Mouse (Mus musculus) intestine, postnatal 0 days (tissue): Measurements from ENCODE around the gene Rfc5. TPM values are rescaled to one million over a fixed set of nuclear protein-coding genes. Genes with fewer than 3 reads are reported as not detected.
"Not testable (repeated sequence)": the region's sequence is repeated elsewhere in the genome, so short reads cannot be mapped to it uniquely, and the experiment has no call there.

Experiments
- ATAC-seq: fragments of 200-750 bp; cut with Nextera tagmentation; 2 replicates; pipeline ENCODE4 v1.8.0; 2017; ENCODE audit warnings: mild to moderate bottlenecking, moderate TSS enrichment, moderate library complexity
- H3K27ac ChIP-seq: fragments of 300-500 bp; sonication (generic); 2 replicates; pipeline ENCODE4 v1.5.1; 2014; ENCODE audit warnings: mild to moderate bottlenecking, low read depth, low read length, moderate library complexity
- H3K27me3 ChIP-seq: fragments of 300-500 bp; sonication (generic); replicated peaks from 2 replicates; pipeline ENCODE4 v1.6.1; 2014; ENCODE audit warnings: low read length, mixed read lengths; ENCODE audit not compliant: control insufficient read depth, insufficient read depth
- H3K36me3 ChIP-seq: fragments of 300-500 bp; sonication (generic); 2 replicates; pipeline ENCODE4 v1.6.1; 2014; ENCODE audit warnings: mild to moderate bottlenecking, moderate library complexity; ENCODE audit not compliant: control insufficient read depth, insufficient read depth
- H3K4me1 ChIP-seq: fragments of 300-500 bp; sonication (generic); replicated peaks from 2 replicates; pipeline ENCODE4 v1.6.1; 2014; ENCODE audit warnings: antibody characterized with exemption, low read length, mixed read lengths; ENCODE audit not compliant: control insufficient read depth, insufficient read depth
- H3K4me2 ChIP-seq: fragments of 300-500 bp; sonication (generic); replicated peaks from 2 replicates; pipeline ENCODE4 v1.6.1; 2014; ENCODE audit warnings: low read depth, mild to moderate bottlenecking, moderate library complexity
- H3K4me3 ChIP-seq: fragments of 300-500 bp; sonication (generic); 2 replicates; pipeline ENCODE4 v1.5.1; 2014; ENCODE audit warnings: low read depth, low read length
- H3K9ac ChIP-seq: fragments of 300-500 bp; sonication (generic); 2 replicates; pipeline ENCODE4 v1.6.1; 2014; ENCODE audit warnings: mild to moderate bottlenecking, low read depth, low read length
- H3K9me3 ChIP-seq: fragments of 300-500 bp; sonication (generic); 2 replicates; pipeline ENCODE4 v1.6.1; 2016; ENCODE audit warnings: mixed run types; ENCODE audit not compliant: control insufficient read depth
- CTCF ChIP-seq: sonication (generic); IDR thresholded peaks from 2 replicates; pipeline ENCODE4 v1.5.1; 2016; ENCODE audit warnings: low read depth, mild to moderate bottlenecking, control low read depth, antibody characterized with exemption, moderate library complexity
- WGBS: fragments of 180-500 bp; shearing (Covaris S2); extraction: QIAGEN DNeasy Blood & Tissue Kit; methylation state at CpG from one replicate; pipeline ENCODE4 v1.1.7; 2014; 5-methylcytosine and 5-hydroxymethylcytosine counted together
- polyA plus RNA-seq: library from polyadenylated mRNA; unstranded; fragments of >200 nt; fragmentation: Nextera tagmentation; extraction: Ambion mirVana; gene quantifications from 2 replicates; pipeline ENCODE4 v1.2.1, GENCODE M21; 2015

Rfc5 gene
- 29.1 and 29.9 TPM in 2 replicates for polyA plus RNA-seq

DNA sequence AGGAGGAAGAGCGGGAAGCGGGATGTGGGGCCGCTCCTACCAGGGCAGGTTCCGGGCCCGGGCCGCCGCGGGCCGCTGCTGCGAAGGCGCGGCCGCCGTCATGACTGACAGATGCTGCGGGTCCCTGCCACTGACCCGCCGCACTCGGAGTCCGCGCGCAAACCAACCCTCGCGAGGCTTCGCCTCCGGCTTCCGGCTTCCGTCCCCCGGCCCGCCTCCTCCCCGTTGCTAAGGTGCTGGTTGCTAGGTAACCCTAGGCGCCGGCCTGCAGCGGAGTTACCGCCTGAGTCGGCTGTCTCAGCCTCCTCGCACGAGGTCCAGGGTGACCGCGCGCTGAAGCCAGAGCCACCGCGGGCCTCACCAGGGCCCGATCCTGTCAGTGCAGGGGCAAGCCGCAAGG lies at the start of gene Rfc5:
Gene Rfc5, minus strand, starts transcription at position 171 of the 400 bp plus-strand sequence.
- H3K4me2 ChIP-seq, result peak within 1 kb of the TSS; percentile 80
- H3K4me1 ChIP-seq, result peaks cover 4% of the 10 kb centered on the region; the same call in 1 of the 2 replicates
- peak; percentile 97 for ATAC-seq
- H3K4me3 ChIP-seq, result peak within 1 kb of the TSS; percentile 61
- no peaks in the 10 kb centered on the region for H3K27me3 ChIP-seq
- TF ChIP-seq CTCF, result no peak
- H3K36me3 ChIP-seq, result peaks cover 17% of the 10 kb centered on the region; the same call in 1 of the 2 replicates
- peak within 1 kb of the TSS; percentile 31 for H3K27ac ChIP-seq
- peak within 1 kb of the TSS; percentile 58 for H3K9ac ChIP-seq
- 0% methylated on average over 42 of the region's 44 CpGs for WGBS
- 0 out of 2 replicates have a peak, but pooled peaks cover 5% of the 10 kb centered on the region for H3K9me3 ChIP-seq

DNA sequence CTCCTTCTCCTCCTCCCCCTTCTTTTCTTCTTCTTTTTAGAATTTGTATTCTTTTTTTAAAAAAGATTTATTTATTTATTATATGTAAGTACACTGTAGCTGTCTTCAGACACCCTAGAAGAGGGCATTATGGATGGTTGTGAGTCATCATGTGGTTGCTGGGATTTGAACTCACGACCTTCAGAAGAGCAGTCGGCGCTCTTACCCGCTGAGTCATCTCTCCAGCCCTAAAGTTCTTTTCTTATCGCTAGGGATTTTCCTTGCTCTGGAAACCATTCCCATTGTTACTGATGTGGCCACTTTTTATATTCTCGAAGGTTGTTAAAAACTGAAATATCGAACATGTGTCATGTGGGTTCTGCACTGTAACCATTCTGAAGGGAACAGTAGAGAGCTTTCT lies 44.7 kb upstream of the Rfc5 start:
- not testable (repeated sequence) for H3K4me3 ChIP-seq

DNA sequence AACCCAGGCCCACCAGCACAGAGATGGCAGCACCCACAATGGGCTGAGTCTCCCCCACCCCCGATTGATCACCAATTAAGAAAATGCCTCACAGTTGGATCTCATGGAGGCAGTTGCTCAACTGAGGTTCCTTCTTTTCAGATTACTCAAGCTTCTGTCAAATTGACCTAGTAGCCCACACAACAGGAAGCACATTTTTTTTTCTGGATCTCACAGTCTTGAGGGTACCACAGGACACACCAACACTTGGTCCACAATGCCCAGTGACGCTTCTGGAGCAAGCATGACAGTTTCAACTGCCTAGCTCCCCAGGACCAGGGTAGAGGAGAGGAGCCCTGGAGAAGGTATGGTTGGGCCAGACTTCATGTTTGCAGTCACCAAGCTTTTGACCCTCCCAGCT lies 28.6 kb upstream of the Rfc5 start:
- no peaks in the 10 kb centered on the region for H3K9me3 ChIP-seq
- H3K27ac ChIP-seq, result no peak overlapping the region
- 75% methylated on average over 2 of the region's 2 CpGs for WGBS
- no peak overlapping the region for H3K4me3 ChIP-seq
- TF ChIP-seq CTCF, result no peak
- peaks cover 27% of the 10 kb centered on the region for H3K27me3 ChIP-seq
- H3K4me1 ChIP-seq, result no peaks in the 10 kb centered on the region
- H3K4me2 ChIP-seq, result no peak overlapping the region
- no peak for ATAC-seq
- H3K36me3 ChIP-seq, result no peaks in the 10 kb centered on the region
- no peak overlapping the region for H3K9ac ChIP-seq

More for the DNA sequence above, 44.7 kb upstream of the Rfc5 start:
- H3K9me3 ChIP-seq, H3K27ac ChIP-seq, H3K4me1 ChIP-seq, H3K9ac ChIP-seq, ATAC-seq, H3K27me3 ChIP-seq, H3K4me2 ChIP-seq, H3K36me3 ChIP-seq: not testable (repeated sequence)
- WGBS, result 89% methylated on average over 7 of the region's 7 CpGs

DNA sequence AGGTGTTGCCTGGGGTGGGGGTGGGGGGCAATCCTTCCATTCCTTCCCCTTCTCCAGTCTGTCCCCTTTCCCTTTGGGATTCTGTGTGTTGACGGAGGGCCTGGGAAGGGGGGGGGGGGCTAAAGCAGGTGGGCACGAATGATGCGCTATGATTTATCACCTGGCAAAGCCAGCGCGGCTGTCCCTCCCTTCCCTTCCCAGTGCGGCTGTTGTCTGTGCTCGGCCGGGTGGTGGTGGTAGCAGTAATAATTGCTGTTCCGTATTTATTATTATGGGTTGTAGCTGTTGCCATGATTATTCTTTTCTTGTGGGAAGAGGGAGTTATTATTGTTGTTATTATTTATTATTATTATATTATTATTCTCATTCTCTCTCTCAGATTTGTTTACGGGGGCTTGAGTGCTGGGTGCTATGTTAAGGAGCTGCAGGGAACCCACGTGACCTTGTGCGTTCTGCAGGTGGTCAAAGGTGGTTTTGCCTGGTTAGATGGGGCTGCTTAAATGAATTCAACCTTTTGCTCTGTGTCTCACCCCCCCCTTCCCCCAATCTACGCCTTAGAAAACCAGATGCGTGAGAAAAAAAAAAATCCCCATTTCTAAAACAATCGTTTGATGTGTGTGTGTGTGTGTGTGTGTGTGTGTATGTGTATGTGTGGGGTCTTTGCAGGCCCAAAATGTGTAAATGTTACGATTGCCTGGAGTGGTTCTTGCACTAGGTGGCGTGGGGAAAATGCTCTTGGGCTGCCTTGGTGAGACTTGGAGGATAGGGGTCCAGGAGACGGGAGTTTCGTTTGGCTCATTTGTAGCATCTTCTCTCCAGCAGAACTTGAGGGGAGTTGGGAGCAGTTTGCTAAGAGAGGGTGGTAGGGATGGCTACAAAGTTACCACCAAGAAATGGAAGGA lies 26.4 kb upstream of the Rfc5 start:
- ATAC-seq, result no peak
- 33% methylated on average over 19 of the region's 19 CpGs for WGBS

DNA sequence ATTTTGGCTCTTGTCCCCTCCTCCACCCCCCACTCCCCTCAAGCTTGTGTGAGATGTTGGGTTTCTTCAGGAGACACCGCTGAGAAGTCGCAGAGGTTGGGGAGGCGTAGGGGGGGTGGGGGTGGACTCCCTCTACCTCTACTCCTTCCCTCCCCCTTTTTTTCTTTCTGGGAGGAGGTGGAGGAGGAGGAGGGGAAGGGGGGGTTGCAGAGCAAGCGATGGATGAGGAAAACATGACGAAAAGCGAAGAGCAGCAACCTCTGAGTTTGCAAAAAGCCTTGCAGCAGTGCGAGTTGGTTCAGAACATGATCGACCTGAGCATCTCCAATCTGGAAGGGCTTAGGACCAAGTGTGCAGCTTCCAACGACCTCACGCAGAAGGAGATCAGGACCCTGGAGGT lies 25.8 kb upstream of the Rfc5 start:
- Histone ChIP-seq H3K4me2 (peak overlapping the region; percentile 96), H3K9ac (no peak overlapping the region)
- 4% methylated on average over 10 of the region's 10 CpGs for WGBS

More for the DNA sequence above, 26.4 kb upstream of the Rfc5 start:
- Histone ChIP-seq H3K9ac (no peak overlapping the region), H3K4me1 (no peaks in the 10 kb centered on the region), H3K27me3 (peaks cover 27% of the 10 kb centered on the region), H3K9me3 (no peaks in the 10 kb centered on the region), H3K27ac (no peak overlapping the region), H3K36me3 (no peaks in the 10 kb centered on the region), H3K4me3 (no peak overlapping the region), H3K4me2 (no peak overlapping the region)
- TF ChIP-seq CTCF, result no peak

More for the DNA sequence above, 25.8 kb upstream of the Rfc5 start:
- no peak for ATAC-seq
- TF ChIP-seq CTCF, result no peak
- H3K27ac ChIP-seq, result no peak overlapping the region
- no peaks in the 10 kb centered on the region for H3K36me3 ChIP-seq
- no peak overlapping the region for H3K4me3 ChIP-seq
- no peaks in the 10 kb centered on the region for H3K9me3 ChIP-seq
- no peaks in the 10 kb centered on the region for H3K4me1 ChIP-seq
- peaks cover 27% of the 10 kb centered on the region for H3K27me3 ChIP-seq
